Mouse (Mus musculus) hindbrain, embryonic 15.5 days (tissue): Measurements from ENCODE around the gene Adamts16. TPM values are rescaled to one million over a fixed set of nuclear protein-coding genes. Genes with fewer than 3 reads are reported as not detected.

Experiments used
- ATAC-seq: fragments of 200-750 bp; cut with Nextera tagmentation; 2 replicates; pipeline ENCODE4 v1.8.0; 2017; ENCODE audit warnings: low read depth, moderate number of reproducible peaks, moderate TSS enrichment; ENCODE audit not compliant: low FRiP score
- H3K27ac ChIP-seq: fragments of 300-500 bp; sonication (generic); replicated peaks from 2 replicates; pipeline ENCODE4 v1.5.1; 2015; ENCODE audit warnings: mild to moderate bottlenecking, inconsistent platforms
- H3K27me3 ChIP-seq: fragments of 300-500 bp; sonication (generic); 2 replicates; pipeline ENCODE4 v1.6.1; 2015; ENCODE audit warnings: control low read depth, inconsistent platforms
- H3K36me3 ChIP-seq: fragments of 300-500 bp; sonication (generic); 2 replicates; pipeline ENCODE4 v1.6.1; 2015; ENCODE audit warnings: control low read depth, inconsistent platforms
- H3K4me1 ChIP-seq: fragments of 300-500 bp; sonication (generic); replicated peaks from 2 replicates; pipeline ENCODE4 v1.6.1; 2015; ENCODE audit warnings: control low read depth, inconsistent platforms
- H3K4me2 ChIP-seq: fragments of 300-500 bp; sonication (generic); 2 replicates; pipeline ENCODE4 v1.6.1; 2015; ENCODE audit warnings: moderate library complexity, mild to moderate bottlenecking, inconsistent platforms
- H3K4me3 ChIP-seq: fragments of 300-500 bp; sonication (generic); 2 replicates; pipeline ENCODE4 v1.5.1; 2015; ENCODE audit warnings: mild to moderate bottlenecking, inconsistent platforms
- H3K9ac ChIP-seq: fragments of 300-500 bp; sonication (generic); 2 replicates; pipeline ENCODE4 v1.6.1; 2015; ENCODE audit warnings: inconsistent platforms
- H3K9me3 ChIP-seq: fragments of 300-500 bp; sonication (generic); 2 replicates; pipeline ENCODE4 v1.6.1; 2016; ENCODE audit warnings: control low read depth, inconsistent platforms
- WGBS: fragments of 180-500 bp; shearing (Covaris S2); methylation state at CpG from one replicate; pipeline ENCODE4 v1.1.7; 2015; 5-methylcytosine and 5-hydroxymethylcytosine counted together
- polyA plus RNA-seq: library from polyadenylated mRNA; unstranded; fragments of >200 nt; fragmentation: Nextera tagmentation; extraction: Ambion mirVana; gene quantifications from 2 replicates; pipeline ENCODE4 v1.2.1, GENCODE M21; 2015

Gene Adamts16
- polyA plus RNA-seq, 1 experiment from 2014 or later = 3.7 TPM

DNA sequence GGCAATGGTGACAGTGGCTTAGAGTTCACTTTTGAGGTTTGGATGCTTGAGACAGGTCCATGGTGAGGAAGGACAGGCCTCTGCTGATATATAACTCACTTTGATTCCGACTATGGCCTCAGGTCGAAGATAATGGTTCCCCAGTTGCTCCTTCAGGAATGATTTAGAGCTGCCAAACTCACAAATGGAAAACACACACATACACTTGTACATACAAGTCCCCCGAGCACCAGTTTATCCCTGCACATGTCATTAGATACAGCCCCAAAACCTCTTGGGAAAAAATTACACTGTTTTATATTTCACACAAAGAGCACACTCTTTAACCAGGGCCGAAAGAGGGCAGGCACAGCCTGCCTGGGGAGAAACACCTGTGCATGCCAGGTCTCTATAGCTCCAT, 14.1 kb downstream of the Adamts16 start:
- Histone ChIP-seq H3K9me3 (no peaks in the 10 kb centered on the region), H3K27me3 (no peaks in the 10 kb centered on the region), H3K4me2 (no peak overlapping the region), H3K4me1 (no peaks in the 10 kb centered on the region), H3K9ac (no peak overlapping the region), H3K4me3 (no peak overlapping the region), H3K36me3 (no peaks in the 10 kb centered on the region), H3K27ac (no peak overlapping the region)
- no peak for ATAC-seq
- WGBS = 83% methylated on average over 4 of the region's 4 CpGs

DNA sequence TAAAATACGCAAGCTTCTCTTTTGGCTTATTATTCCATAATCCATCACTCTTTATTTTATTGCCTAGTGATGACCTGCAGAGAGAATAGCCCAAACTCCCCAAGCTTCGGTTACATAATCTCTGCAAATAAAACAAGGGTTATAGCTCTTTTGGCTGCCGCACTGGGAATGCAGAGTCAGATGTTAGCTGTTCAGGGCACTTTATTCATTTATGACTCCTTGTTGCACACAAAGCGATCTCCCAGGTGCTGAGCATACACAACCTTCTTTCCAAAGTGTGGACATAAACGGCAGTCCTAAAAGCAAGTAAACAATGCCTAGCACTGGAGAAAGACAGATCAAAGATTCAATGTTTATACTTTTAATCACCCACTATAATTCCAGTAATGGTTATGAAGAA, 16.3 kb downstream of the Adamts16 start:
- Histone ChIP-seq H3K4me3 (no peak overlapping the region), H3K9ac (no peak overlapping the region), H3K4me1 (no peaks in the 10 kb centered on the region), H3K27me3 (no peaks in the 10 kb centered on the region), H3K9me3 (no peaks in the 10 kb centered on the region), H3K27ac (no peak overlapping the region), H3K4me2 (no peak overlapping the region), H3K36me3 (no peaks in the 10 kb centered on the region)
- WGBS = 83% methylated on average over 5 of the region's 5 CpGs
- no peak for ATAC-seq

DNA sequence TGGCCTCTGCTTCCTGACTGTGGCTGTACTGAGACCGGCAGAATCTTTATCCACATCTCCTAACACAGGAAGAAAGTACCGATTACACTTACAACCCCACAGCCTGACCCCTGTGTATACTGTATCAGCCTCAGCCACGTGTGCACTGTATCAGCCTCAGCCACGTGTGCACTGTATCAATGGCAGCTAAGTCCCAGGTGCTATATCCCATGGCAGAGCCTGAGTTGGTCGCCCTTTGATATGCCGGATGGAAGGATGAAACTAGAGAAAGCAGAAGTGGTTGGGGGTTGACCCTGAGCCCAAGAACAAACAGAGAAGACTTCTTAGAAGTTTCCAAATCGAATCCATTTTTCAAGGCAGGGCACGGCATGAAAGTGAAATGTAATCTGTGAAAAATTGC, 17.9 kb downstream of the Adamts16 start:
- no peaks in the 10 kb centered on the region for H3K36me3 ChIP-seq
- no peak overlapping the region for H3K27ac ChIP-seq
- H3K4me2 ChIP-seq = no peak overlapping the region
- H3K9me3 ChIP-seq = no peaks in the 10 kb centered on the region
- H3K4me1 ChIP-seq = no peaks in the 10 kb centered on the region
- no peak for ATAC-seq
- H3K27me3 ChIP-seq = no peaks in the 10 kb centered on the region
- H3K9ac ChIP-seq = no peak overlapping the region
- H3K4me3 ChIP-seq = no peak overlapping the region
- 76% methylated on average over 8 of the region's 8 CpGs for WGBS

- 76% methylated on average over 5 of the region's 5 CpGs for WGBS
- ATAC-seq = no peak
- H3K4me3 ChIP-seq = no peak overlapping the region
- H3K36me3 ChIP-seq = no peaks in the 10 kb centered on the region
- no peak overlapping the region for H3K27ac ChIP-seq
- H3K9ac ChIP-seq = no peak overlapping the region
- no peak overlapping the region for H3K4me2 ChIP-seq
- no peaks in the 10 kb centered on the region for H3K9me3 ChIP-seq
- no peaks in the 10 kb centered on the region for H3K27me3 ChIP-seq
- H3K4me1 ChIP-seq = no peaks in the 10 kb centered on the region
Observed at GRCm38 (mm10) chr13:70818982-70819381, 22.6 kb downstream of the Adamts16 start.

- no peaks in the 10 kb centered on the region for H3K4me1 ChIP-seq
- no peak for ATAC-seq
- 33% methylated on average over 3 of the region's 3 CpGs for WGBS
- H3K9ac ChIP-seq = no peak overlapping the region
- no peak overlapping the region for H3K4me2 ChIP-seq
- H3K27me3 ChIP-seq = no peaks in the 10 kb centered on the region
- no peaks in the 10 kb centered on the region for H3K36me3 ChIP-seq
- no peaks in the 10 kb centered on the region for H3K9me3 ChIP-seq
- H3K27ac ChIP-seq = no peak overlapping the region
- H3K4me3 ChIP-seq = no peak overlapping the region
Observed at GRCm38 (mm10) chr13:70814423-70814822, 27.2 kb downstream of the Adamts16 start.

GRCm38 (mm10) chr13:70805506-70805905, 36.1 kb downstream of the Adamts16 start:
- no peaks in the 10 kb centered on the region for H3K27me3 ChIP-seq
- no peak overlapping the region for H3K9ac ChIP-seq
- H3K4me1 ChIP-seq = no peaks in the 10 kb centered on the region
- no peak overlapping the region for H3K4me3 ChIP-seq
- WGBS = 91% methylated on average over 3 of the region's 3 CpGs
- ATAC-seq = no peak
- H3K9me3 ChIP-seq = no peaks in the 10 kb centered on the region
- H3K27ac ChIP-seq = no peak overlapping the region
- no peak overlapping the region for H3K4me2 ChIP-seq
- H3K36me3 ChIP-seq = no peaks in the 10 kb centered on the region

GRCm38 (mm10) chr13:70802849-70803248, 38.8 kb downstream of the Adamts16 start:
- Histone ChIP-seq H3K27me3 (no peaks in the 10 kb centered on the region), H3K4me3 (no peak overlapping the region), H3K9ac (no peak overlapping the region), H3K9me3 (no peaks in the 10 kb centered on the region), H3K4me2 (no peak overlapping the region), H3K36me3 (no peaks in the 10 kb centered on the region), H3K4me1 (no peaks in the 10 kb centered on the region), H3K27ac (no peak overlapping the region)
- ATAC-seq = no peak
- 70% methylated on average over 1 of the region's 1 CpGs for WGBS

DNA sequence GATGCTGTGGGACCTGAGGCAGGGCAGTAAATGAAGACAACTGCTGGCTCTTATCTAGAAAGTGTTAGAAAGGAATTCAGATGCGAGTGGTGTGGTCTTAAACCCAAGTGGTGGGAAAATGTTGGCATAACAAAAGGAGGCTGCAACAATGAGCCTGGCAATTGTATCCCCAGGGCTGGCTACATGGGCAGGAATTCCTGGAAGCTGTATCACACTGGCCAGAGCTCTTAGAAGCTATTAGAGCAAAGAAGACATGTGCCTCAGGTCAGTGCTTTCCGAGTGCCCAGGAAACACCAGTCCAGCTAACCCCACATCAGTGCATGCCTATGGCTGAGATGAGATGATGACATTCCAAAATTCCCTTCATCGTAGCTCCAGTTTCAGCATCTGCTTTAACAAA, 42.3 kb downstream of the Adamts16 start:
- H3K27ac ChIP-seq = no peak overlapping the region
- H3K27me3 ChIP-seq = no peaks in the 10 kb centered on the region
- H3K9ac ChIP-seq = no peak overlapping the region
- H3K4me1 ChIP-seq = no peaks in the 10 kb centered on the region
- H3K36me3 ChIP-seq = no peaks in the 10 kb centered on the region
- ATAC-seq = no peak
- H3K4me3 ChIP-seq = no peak overlapping the region
- H3K4me2 ChIP-seq = no peak overlapping the region
- no peaks in the 10 kb centered on the region for H3K9me3 ChIP-seq
- WGBS = 63% methylated on average over 3 of the region's 3 CpGs

DNA sequence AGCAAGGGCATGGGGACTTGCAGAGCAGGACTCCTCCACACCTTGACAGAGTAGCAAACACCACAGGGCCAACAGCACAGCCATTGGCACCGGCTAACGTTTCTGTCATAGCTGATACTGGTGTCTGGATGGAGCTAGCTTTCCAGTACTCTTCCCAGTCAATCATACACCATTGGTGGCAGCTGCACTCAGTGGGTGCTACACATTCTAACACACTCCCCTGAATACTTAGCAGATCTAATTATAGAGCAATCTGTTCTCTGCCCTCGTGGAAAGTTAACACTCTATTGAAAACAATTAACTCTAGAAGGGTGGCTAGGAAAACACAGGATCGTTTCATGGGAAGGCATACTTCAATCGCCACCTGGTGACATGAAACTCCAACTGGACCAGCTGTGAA, 43.2 kb downstream of the Adamts16 start:
- Histone ChIP-seq H3K27ac (no peak overlapping the region), H3K4me2 (no peak overlapping the region), H3K4me1 (no peaks in the 10 kb centered on the region), H3K4me3 (no peak overlapping the region), H3K27me3 (no peaks in the 10 kb centered on the region), H3K9me3 (no peaks in the 10 kb centered on the region), H3K36me3 (no peaks in the 10 kb centered on the region), H3K9ac (no peak overlapping the region)
- WGBS = 62% methylated on average over 5 of the region's 5 CpGs
- peak; percentile 34; the same call in 1 of the 2 replicates for ATAC-seq

GRCm38 (mm10) chr13:70794074-70794572, 47.5 kb downstream of the Adamts16 start:
- Histone ChIP-seq H3K9ac (no peak overlapping the region), H3K36me3 (no peaks in the 10 kb centered on the region), H3K9me3 (no peaks in the 10 kb centered on the region), H3K27me3 (no peaks in the 10 kb centered on the region), H3K27ac (no peak overlapping the region), H3K4me2 (no peak overlapping the region), H3K4me3 (no peak overlapping the region), H3K4me1 (no peaks in the 10 kb centered on the region)
- 44% methylated on average over 8 of the region's 8 CpGs for WGBS
- ATAC-seq = no peak

- 77% methylated on average over 4 of the region's 4 CpGs for WGBS
- no peaks in the 10 kb centered on the region for H3K4me1 ChIP-seq
- H3K9ac ChIP-seq = no peak overlapping the region
- H3K36me3 ChIP-seq = no peaks in the 10 kb centered on the region
- no peak overlapping the region for H3K4me2 ChIP-seq
- no peaks in the 10 kb centered on the region for H3K9me3 ChIP-seq
- H3K27ac ChIP-seq = no peak overlapping the region
- no peak overlapping the region for H3K4me3 ChIP-seq
- H3K27me3 ChIP-seq = no peaks in the 10 kb centered on the region
- ATAC-seq = no peak
Observed at GRCm38 (mm10) chr13:70793660-70794059, 48.0 kb downstream of the Adamts16 start.

- no peaks in the 10 kb centered on the region for H3K9me3 ChIP-seq
- no peak overlapping the region for H3K4me3 ChIP-seq
- no peaks in the 10 kb centered on the region for H3K27me3 ChIP-seq
- H3K4me1 ChIP-seq = no peaks in the 10 kb centered on the region
- H3K4me2 ChIP-seq = no peak overlapping the region
- H3K9ac ChIP-seq = no peak overlapping the region
- no peaks in the 10 kb centered on the region for H3K36me3 ChIP-seq
- WGBS = 90% methylated on average over 7 of the region's 7 CpGs
- no peak overlapping the region for H3K27ac ChIP-seq
- no peak for ATAC-seq
Observed at GRCm38 (mm10) chr13:70792950-70793349, 48.7 kb downstream of the Adamts16 start.

DNA sequence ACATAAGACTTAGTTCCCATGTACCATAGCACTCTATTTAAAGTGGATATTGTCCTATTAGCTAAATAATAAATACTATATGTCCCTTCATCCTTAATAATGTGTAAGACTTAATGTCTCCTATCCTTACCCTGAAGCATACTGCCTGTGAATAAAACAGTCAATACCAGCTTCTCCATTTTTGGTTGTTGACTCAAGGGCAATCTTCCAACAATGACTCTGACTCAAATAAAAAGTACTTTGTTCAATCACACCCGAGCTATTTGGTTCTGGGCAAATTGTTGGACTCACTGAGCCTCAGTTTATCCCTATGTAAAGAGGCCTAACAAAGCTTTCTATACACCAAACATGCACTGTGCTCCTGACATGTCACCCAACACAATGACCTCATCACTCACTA, 51.8 kb downstream of the Adamts16 start:
- no peak overlapping the region for H3K27ac ChIP-seq
- H3K9me3 ChIP-seq = no peaks in the 10 kb centered on the region
- no peak overlapping the region for H3K4me2 ChIP-seq
- no peak overlapping the region for H3K9ac ChIP-seq
- no peaks in the 10 kb centered on the region for H3K36me3 ChIP-seq
- ATAC-seq = no peak
- no peak overlapping the region for H3K4me3 ChIP-seq
- no peaks in the 10 kb centered on the region for H3K4me1 ChIP-seq
- WGBS = 72% methylated on average over 1 of the region's 1 CpGs
- no peaks in the 10 kb centered on the region for H3K27me3 ChIP-seq
